Mouse (Mus musculus): ENCODE measurements around the gene Izumo4. TPM values are rescaled to one million over a fixed set of nuclear protein-coding genes. Genes with fewer than 3 reads are reported as not detected.

The Izumo4 gene
- polyA plus RNA-seq, 1 experiment from 2014 or later = 15.5 TPM

DNA sequence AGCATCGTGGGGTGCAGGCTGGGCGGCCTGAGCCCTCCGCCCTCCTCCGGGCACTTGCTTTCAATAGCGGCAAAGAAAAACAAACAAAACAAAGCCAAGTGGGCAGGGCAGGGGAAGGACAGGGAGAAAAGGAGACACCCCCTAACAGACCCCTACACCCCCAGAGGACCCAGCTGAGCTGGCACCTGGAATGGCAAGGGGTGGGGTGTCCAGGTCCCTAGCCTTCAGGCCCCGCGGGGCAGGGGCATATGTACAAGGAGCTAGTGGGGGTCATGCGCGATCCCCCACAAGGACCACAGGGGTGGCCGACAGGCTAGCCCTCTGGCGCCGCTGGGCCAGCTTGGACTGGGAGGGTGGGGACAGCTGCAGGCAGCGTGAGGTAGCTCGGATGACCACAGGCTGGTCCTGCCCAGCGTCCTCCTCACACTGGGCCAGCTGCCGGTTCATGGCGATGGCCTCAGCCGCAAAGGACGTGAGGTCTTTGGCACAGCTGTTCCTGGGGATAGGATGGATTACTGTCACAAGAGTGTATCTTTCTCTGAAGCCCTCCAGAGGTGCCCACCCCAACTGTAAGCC lies 35.1 kb upstream of the Izumo4 start:
- no peaks in the 10 kb centered on the region for H3K27me3 ChIP-seq (replicated peaks; ENCODE audit: control insufficient read depth, insufficient read depth, low read length)
- 79% methylated on average over 19 of the region's 19 CpGs for WGBS
- no peak overlapping the region for H3K27ac ChIP-seq (ENCODE audit: low read depth)
- ATAC-seq (replicated peaks; ENCODE audit: low FRiP score, low TSS enrichment, low read depth) = no peak
- H3K9ac ChIP-seq (ENCODE audit: low read length) = no peak overlapping the region
- peaks cover 60% of the 10 kb centered on the region for H3K36me3 ChIP-seq (ENCODE audit: control insufficient read depth, insufficient read depth, low read length)
- no peak overlapping the region for H3K4me3 ChIP-seq (ENCODE audit: low read depth, low read length)
- peaks cover 14% of the 10 kb centered on the region for H3K4me1 ChIP-seq (replicated peaks; ENCODE audit: control insufficient read depth, insufficient read depth, low read length)
- DNase-seq (ENCODE audit: low spot score) = no peak
- H3K4me2 ChIP-seq (ENCODE audit: low read length) = no peak overlapping the region
- H3K9me3 ChIP-seq (ENCODE audit: control insufficient read depth, low read length) = no peaks in the 10 kb centered on the region

DNA sequence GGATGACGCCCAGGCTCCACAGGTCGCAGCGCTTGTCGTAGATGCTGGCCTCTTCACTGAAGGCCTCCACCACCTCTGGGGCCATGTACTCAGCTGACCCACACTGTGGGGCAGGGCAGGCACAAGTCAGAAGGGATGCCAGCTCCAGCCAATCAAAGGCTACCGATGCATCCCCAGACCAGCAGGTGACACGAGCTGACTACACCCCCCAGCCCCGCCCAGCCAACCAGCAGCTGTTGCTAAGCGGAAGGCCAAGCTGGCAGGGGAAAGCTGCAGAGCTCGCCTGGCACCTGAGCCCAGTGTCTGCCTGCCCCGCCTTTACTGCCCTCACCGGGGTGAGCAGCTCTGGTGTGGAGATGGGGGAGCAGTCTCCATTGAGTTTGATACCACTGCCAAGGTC lies 33.4 kb upstream of the Izumo4 start:
- WGBS = 84% methylated on average over 11 of the region's 11 CpGs
- H3K4me2 ChIP-seq (ENCODE audit: low read length) = no peak overlapping the region
- no peak overlapping the region for H3K9ac ChIP-seq (ENCODE audit: low read length)
- H3K27me3 ChIP-seq (replicated peaks; ENCODE audit: control insufficient read depth, insufficient read depth, low read length) = no peaks in the 10 kb centered on the region
- DNase-seq (ENCODE audit: low spot score) = no peak
- no peaks in the 10 kb centered on the region for H3K9me3 ChIP-seq (ENCODE audit: control insufficient read depth, low read length)
- no peak overlapping the region for H3K27ac ChIP-seq (ENCODE audit: low read depth)
- no peak for ATAC-seq (replicated peaks; ENCODE audit: low FRiP score, low TSS enrichment, low read depth)
- H3K4me1 ChIP-seq (replicated peaks; ENCODE audit: control insufficient read depth, insufficient read depth, low read length) = peaks cover 19% of the 10 kb centered on the region
- H3K36me3 ChIP-seq (ENCODE audit: control insufficient read depth, insufficient read depth, low read length) = peaks cover 72% of the 10 kb centered on the region
- H3K4me3 ChIP-seq (ENCODE audit: low read depth, low read length) = no peak overlapping the region

DNA sequence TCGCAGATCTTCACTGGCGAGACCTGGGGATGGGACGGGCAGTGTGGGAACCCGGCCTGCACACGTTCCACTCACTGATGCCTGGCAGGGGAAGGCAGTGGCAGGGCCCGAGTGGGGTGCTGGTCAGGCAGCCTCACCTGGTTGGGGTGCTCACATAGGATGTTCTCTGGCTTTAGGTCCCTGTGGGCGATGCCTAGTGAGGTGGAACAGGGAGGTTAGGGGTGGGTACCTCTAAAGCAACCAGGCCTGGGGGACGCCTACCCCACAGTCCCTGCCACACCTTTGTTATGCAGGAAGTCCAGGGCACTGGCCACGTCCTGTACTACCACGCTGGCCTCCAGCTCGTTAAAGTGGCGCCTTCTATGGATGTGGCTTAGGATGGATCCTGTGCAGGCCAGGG lies 33.0 kb upstream of the Izumo4 start:
- no peaks in the 10 kb centered on the region for H3K27me3 ChIP-seq (replicated peaks; ENCODE audit: control insufficient read depth, insufficient read depth, low read length)
- no peak for DNase-seq (ENCODE audit: low spot score)
- no peak overlapping the region for H3K4me2 ChIP-seq (ENCODE audit: low read length)
- peaks cover 23% of the 10 kb centered on the region for H3K4me1 ChIP-seq (replicated peaks; ENCODE audit: control insufficient read depth, insufficient read depth, low read length)
- H3K36me3 ChIP-seq (ENCODE audit: control insufficient read depth, insufficient read depth, low read length) = peaks cover 72% of the 10 kb centered on the region
- no peak overlapping the region for H3K4me3 ChIP-seq (ENCODE audit: low read depth, low read length)
- H3K9me3 ChIP-seq (ENCODE audit: control insufficient read depth, low read length) = no peaks in the 10 kb centered on the region
- no peak overlapping the region for H3K27ac ChIP-seq (ENCODE audit: low read depth)
- ATAC-seq (replicated peaks; ENCODE audit: low FRiP score, low TSS enrichment, low read depth) = no peak
- no peak overlapping the region for H3K9ac ChIP-seq (ENCODE audit: low read length)
- 87% methylated on average over 12 of the region's 12 CpGs for WGBS

DNA sequence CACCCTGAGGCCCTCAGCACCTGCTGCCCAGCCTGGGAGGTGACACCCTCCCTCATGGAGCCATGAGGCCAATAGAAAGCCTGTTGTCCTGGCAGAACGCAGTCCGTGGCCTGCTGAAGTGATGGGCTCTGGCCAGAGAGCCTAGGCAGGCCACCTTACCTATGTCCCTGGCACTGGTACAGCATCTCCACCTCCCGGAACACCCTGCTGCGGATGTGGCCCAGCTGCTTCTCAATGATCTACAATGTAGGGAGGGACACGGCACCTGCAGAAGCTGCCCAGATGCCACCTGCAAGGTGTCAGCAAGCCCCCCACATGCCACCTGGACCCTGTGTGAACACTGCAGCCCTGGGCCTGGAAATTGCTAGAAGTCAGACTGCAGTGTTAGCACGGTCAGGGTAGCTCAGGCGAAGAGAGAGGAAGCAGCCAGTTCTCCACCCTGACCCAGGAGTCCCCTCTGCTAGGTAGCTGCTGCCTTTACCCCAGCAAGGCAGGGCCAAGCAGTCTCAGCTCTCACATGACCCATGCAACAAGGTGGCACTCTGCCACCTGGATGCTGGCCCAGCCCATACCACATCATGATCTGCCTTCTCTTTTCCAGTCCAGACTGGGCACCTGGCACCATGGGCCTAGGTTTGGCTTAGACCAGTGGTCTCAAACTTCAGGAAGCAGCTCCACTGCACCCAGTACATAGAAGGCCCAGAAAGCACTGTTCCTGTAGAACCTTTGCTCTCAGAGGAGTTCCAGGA lies 32.1 kb upstream of the Izumo4 start:
- H3K9me3 ChIP-seq (ENCODE audit: control insufficient read depth, low read length) = no peaks in the 10 kb centered on the region
- H3K27me3 ChIP-seq (replicated peaks; ENCODE audit: control insufficient read depth, insufficient read depth, low read length) = no peaks in the 10 kb centered on the region
- no peak overlapping the region for H3K27ac ChIP-seq (ENCODE audit: low read depth)
- WGBS = 95% methylated on average over 7 of the region's 7 CpGs
- DNase-seq (ENCODE audit: low spot score) = no peak
- no peak overlapping the region for H3K9ac ChIP-seq (ENCODE audit: low read length)
- H3K4me1 ChIP-seq (replicated peaks; ENCODE audit: control insufficient read depth, insufficient read depth, low read length) = peaks cover 24% of the 10 kb centered on the region
- H3K4me3 ChIP-seq (ENCODE audit: low read depth, low read length) = no peak overlapping the region
- no peak overlapping the region for H3K4me2 ChIP-seq (ENCODE audit: low read length)
- no peak for ATAC-seq (replicated peaks; ENCODE audit: low FRiP score, low TSS enrichment, low read depth)
- H3K36me3 ChIP-seq (ENCODE audit: control insufficient read depth, insufficient read depth, low read length) = peaks cover 72% of the 10 kb centered on the region

DNA sequence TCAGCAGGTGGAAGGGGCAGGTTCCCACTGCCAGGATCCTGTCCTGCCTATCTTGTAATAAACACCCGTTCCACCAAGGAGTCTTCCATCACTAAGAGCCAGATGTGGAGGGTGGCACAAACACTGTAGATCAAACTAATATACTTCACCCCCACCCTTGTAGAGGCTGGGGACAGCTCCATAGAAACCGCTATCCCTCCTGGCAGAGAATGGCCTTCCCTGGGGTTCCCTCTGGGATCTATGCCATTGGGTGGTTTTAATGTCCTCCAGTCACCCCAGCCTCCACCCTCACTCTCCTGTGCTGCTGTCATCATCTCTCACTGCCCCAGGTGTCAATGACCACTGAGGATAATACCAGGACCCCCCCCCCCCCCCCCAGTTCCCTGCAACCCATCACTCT lies 31.5 kb upstream of the Izumo4 start:
- ATAC-seq (replicated peaks; ENCODE audit: low FRiP score, low TSS enrichment, low read depth) (no peak), DNase-seq (ENCODE audit: low spot score) (no peak)
- Histone ChIP-seq H3K4me1 (replicated peaks; ENCODE audit: control insufficient read depth, insufficient read depth, low read length) (peaks cover 21% of the 10 kb centered on the region), H3K4me3 (ENCODE audit: low read depth, low read length) (no peak overlapping the region), H3K27me3 (replicated peaks; ENCODE audit: control insufficient read depth, insufficient read depth, low read length) (no peaks in the 10 kb centered on the region), H3K36me3 (ENCODE audit: control insufficient read depth, insufficient read depth, low read length) (peaks cover 72% of the 10 kb centered on the region), H3K9ac (ENCODE audit: low read length) (no peak overlapping the region), H3K27ac (ENCODE audit: low read depth) (no peak overlapping the region), H3K9me3 (ENCODE audit: control insufficient read depth, low read length) (no peaks in the 10 kb centered on the region), H3K4me2 (ENCODE audit: low read length) (no peak overlapping the region)
- WGBS = 90% methylated on average over 2 of the region's 2 CpGs

DNA sequence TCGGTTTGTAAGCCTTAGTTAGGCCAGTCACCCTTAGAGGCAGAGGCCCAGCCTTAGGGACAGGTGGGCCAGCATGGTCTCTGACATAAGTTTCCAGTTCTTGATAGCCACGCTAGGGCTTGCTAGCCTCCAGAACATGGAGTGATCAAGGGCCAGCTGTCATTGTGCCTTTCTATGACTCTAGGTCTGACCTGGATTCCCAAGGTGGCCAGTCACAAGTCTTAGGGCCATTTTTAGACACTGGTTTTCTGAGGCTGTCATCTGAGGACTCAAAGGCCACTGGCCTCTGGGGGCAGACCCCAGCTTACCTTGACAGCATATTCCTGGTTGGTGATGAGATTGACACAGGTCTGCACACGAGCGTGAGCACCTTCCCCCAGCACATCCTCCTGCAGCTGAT lies 30.7 kb upstream of the Izumo4 start:
- Histone ChIP-seq H3K4me2 (ENCODE audit: low read length) (no peak overlapping the region), H3K27me3 (replicated peaks; ENCODE audit: control insufficient read depth, insufficient read depth, low read length) (no peaks in the 10 kb centered on the region), H3K4me1 (replicated peaks; ENCODE audit: control insufficient read depth, insufficient read depth, low read length) (peaks cover 21% of the 10 kb centered on the region), H3K27ac (ENCODE audit: low read depth) (no peak overlapping the region), H3K9me3 (ENCODE audit: control insufficient read depth, low read length) (no peaks in the 10 kb centered on the region), H3K9ac (ENCODE audit: low read length) (no peak overlapping the region), H3K4me3 (ENCODE audit: low read depth, low read length) (no peak overlapping the region), H3K36me3 (ENCODE audit: control insufficient read depth, insufficient read depth, low read length) (peaks cover 69% of the 10 kb centered on the region)
- ATAC-seq (replicated peaks; ENCODE audit: low FRiP score, low TSS enrichment, low read depth) (no peak), DNase-seq (ENCODE audit: low spot score) (no peak)
- 94% methylated on average over 4 of the region's 4 CpGs for WGBS

DNA sequence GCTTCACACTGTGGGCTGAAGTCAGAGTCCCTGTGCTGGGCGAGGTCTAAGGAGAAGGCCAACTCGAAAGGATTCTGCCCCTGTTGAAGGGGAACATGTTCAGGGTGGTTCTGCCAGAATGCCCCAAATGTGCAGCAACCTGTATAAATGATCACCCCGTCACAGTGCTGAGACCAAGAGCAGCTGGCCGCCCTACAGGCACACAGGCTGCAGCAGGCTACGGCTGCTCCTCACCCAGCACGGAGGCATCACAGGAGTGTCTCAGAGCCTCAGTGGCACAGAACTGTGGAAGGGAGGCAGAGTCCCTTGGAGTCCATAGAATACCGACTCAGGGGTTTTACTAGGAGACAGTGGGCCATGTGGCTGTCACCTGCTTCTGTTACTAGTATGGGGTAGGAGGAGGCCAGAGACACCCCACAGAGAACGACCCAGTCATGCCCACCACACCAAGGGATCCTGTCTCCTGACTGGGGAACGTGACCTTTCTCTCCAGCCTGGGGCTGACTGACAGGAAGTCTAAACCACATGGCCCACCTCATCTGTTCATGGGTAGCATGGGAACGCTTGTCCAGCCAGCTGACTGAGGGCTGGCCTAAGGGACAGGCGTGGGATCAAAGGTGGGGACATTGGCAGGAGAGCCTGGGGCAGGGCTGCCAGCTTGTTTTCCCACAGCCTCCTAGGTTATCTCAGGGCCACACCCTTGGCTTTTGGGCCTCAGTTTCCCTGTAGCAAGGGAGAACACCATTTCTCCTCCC lies 29.9 kb upstream of the Izumo4 start:
- H3K4me1 ChIP-seq (replicated peaks; ENCODE audit: control insufficient read depth, insufficient read depth, low read length) = peaks cover 23% of the 10 kb centered on the region
- H3K9ac ChIP-seq (ENCODE audit: low read length) = 0 out of 2 replicates have a peak overlapping the region, but pooled peaks have one; percentile 13
- no peak for DNase-seq (ENCODE audit: low spot score)
- H3K27ac ChIP-seq (ENCODE audit: low read depth) = no peak overlapping the region
- no peak overlapping the region for H3K4me3 ChIP-seq (ENCODE audit: low read depth, low read length)
- no peak for ATAC-seq (replicated peaks; ENCODE audit: low FRiP score, low TSS enrichment, low read depth)
- WGBS = 85% methylated on average over 11 of the region's 11 CpGs
- H3K27me3 ChIP-seq (replicated peaks; ENCODE audit: control insufficient read depth, insufficient read depth, low read length) = no peaks in the 10 kb centered on the region
- no peaks in the 10 kb centered on the region for H3K9me3 ChIP-seq (ENCODE audit: control insufficient read depth, low read length)
- H3K36me3 ChIP-seq (ENCODE audit: control insufficient read depth, insufficient read depth, low read length) = peaks cover 60% of the 10 kb centered on the region
- H3K4me2 ChIP-seq (ENCODE audit: low read length) = no peak overlapping the region

DNA sequence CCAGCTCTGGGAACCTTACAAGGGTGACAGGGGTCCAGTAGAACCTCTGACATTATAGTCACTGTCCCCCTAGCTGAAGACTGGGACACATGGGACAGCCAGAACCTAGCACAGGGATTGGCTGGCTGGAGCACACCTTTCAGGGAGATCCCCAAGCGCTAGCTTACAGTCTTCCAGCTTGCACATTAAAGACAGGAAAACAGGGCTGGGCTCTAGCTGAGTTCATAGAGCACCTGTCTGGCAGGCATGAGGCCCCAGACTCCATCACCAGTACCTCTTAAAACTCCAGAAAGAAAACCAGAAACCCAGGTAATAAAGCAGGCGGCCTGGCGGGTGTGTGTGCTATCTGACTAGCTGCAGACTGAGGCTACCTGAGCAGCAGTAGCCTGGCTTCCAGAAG lies 28.3 kb upstream of the Izumo4 start:
- H3K9ac ChIP-seq (ENCODE audit: low read length) = no peak overlapping the region
- no peaks in the 10 kb centered on the region for H3K27me3 ChIP-seq (replicated peaks; ENCODE audit: control insufficient read depth, insufficient read depth, low read length)
- H3K4me1 ChIP-seq (replicated peaks; ENCODE audit: control insufficient read depth, insufficient read depth, low read length) = peaks cover 39% of the 10 kb centered on the region
- DNase-seq (ENCODE audit: low spot score) (no peak), ATAC-seq (replicated peaks; ENCODE audit: low FRiP score, low TSS enrichment, low read depth) (no peak)
- H3K9me3 ChIP-seq (ENCODE audit: control insufficient read depth, low read length) = no peaks in the 10 kb centered on the region
- peaks cover 44% of the 10 kb centered on the region for H3K36me3 ChIP-seq (ENCODE audit: control insufficient read depth, insufficient read depth, low read length)
- 76% methylated on average over 3 of the region's 3 CpGs for WGBS
- H3K4me3 ChIP-seq (ENCODE audit: low read depth, low read length) = no peak overlapping the region
- peak overlapping the region; percentile 89; the same call in 1 of the 2 replicates for H3K4me2 ChIP-seq (ENCODE audit: low read length)
- no peak overlapping the region for H3K27ac ChIP-seq (ENCODE audit: low read depth)

Measured in intestine, embryonic 14.5 days (tissue).